Mouse (Mus musculus): ENCODE measurements around the gene Gdf7.

Gdf7 gene

DNA sequence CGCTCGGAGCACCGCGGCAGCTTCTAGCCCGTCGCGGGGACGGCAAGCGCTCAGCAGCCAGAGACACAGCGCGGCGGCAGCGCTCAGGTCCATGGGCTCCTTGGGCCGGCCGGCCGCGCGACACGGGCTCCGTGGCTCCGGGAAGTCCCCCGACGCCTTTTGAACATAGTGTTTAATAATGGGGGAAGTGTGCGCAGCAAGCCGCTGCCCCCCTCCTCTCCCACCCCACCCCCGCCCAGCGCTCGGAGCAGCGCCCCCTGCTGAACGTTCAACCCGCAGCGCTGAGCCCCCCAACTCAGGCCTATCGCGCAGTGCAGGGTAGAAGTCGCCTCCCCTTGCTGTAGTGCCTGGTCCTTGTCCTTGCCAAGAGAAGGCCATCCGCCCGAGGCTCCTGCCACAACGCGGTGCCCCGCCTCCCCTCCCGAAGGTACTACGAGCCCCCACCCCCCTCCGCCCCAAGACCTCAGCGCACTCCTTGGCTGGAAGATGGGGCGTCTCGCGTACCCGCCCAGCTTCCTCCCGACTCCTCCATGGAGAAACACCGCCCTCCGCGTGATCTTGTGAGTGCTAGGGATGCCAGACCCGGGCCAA, at the start of gene Gdf7:
TSS of gene Gdf7 (minus strand) at position 114 of the 591 bp plus-strand sequence.
- DNase-seq (ENCODE audit: low spot score in 2 of 2), result no peak

DNA sequence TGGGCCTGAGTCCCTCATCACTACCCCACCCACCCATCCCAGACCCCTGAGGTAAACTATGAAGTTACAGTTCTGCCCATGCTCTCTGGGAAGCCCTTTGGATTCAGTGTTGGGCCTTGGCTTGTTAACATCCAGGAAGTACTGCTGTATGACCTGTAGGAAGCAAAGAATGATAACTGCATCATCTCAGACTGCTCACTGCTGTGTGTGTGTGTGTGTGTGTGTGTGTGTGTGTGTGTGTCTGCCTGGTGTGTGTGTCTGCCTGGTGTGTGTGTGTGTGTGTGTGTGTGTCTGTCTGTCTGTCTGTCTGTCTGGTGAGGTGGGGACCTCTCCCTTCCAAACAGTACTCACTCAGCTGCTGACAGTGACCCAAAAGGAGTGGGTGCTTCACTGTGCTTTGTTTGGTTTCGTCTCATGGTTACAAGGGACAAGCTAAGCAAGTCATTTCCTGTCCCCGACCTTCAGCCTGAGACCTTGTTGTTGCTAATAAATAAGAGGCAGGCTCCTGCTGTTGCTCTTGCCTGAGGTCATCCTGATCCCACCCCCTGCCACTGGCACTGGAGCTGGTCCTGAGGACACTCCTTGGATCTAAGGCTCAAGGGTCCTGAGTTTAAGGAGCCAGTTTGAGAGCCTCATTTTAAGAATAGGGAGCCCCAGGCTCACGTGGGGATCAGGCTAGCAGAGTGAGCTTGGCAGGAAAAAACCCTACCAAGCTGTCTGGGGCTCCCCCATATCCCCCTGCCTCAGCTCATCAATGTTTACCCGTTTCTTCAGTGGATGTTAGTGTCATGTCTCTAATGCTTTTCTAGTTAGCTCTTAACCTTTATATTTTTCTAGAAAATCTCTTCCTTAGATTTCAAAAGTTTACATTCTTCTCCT, 49.5 kb upstream of the Gdf7 start:
- no peak for DNase-seq (ENCODE audit: low spot score in 2 of 2)

DNA sequence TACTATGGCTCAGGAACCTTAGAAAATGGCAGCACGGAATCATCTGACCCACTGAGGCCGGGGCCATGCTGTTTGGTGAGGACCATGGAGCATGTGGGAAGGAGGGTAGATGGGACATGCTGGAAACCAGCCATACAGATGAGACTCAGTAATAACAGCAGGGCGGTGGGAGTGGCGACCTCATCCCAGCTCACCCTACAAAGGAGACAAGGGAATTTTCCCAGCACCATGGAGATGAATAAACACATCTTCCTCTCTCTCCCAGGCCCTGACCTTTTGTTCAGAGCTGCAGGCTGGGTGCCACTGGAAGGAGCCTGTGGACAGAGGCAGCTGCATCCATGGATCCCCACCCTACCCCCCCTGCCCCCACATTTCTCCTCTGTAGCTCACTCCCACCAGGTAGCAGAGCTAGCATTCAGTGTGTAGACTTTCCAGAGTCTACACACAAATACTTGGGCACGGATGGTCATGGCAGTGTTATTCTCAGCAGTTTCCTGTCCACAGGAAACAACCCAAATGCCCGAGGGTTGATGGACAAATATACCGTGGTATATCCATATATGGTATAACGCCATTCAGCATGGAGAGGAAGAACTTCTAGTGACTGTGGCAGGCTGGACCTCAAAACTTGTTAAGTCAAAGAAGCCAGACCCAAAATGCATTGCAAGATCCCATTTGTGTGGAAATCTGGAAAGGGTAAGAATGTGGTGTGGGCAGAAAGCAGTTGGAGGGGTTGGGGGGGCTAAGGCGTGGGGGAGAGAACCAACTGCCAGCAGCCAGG, 47.2 kb upstream of the Gdf7 start:
- no peak for DNase-seq (ENCODE audit: low spot score in 2 of 2)

DNA sequence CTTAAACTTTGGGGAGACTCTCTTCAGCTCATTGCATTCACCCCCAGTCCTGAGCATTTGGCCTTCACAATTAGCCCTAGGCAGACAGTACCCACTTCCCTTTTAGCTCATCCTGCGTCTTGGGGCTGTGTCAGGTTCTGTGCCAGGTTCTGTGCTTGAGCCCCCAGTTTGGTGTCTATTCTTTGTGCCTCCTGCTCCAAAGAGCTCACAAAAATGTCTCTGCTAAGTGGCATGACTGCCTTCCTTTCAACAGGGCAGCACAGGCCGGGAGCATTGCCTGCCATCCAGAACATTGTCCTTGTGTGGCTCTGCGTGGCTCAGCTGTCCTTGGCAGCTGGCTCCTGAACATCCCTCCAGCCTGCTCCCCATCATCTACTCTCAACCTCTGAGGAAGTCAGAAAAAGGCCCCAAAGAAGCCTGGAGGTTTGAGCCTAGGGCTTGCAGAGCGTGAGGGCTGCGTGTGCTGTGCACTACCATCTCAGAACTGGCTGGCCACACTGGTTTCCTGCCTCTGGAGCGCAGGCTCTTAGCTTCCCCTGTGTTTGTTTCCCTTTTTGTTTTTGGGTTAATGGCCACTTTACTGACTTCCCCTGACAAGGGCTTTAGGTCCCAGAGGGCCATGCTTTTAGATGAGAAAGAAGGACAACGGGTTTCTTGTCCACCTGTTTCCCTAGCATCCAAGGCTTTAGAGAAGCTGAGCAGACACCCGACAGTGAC, 46.1 kb upstream of the Gdf7 start:
- no peak for DNase-seq (ENCODE audit: low spot score in 2 of 2)

DNA sequence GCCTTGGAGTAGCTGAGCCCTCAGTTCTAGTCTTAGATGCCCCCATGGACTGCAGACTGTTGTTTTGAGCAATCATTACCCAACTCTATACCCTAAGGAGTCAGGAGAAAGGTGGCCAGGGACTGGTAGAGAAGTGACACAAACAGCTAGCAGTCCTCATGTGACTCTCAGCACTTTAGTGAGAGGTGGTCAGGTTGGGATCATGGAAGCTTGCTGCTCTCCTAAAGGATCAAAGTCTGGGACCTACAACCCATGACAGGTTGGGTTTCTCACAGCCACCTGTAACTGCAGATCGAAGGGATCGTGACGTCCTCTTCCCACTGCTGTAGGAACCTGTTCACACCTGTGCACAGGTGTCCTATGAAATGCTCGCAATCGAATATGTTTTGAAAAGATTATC, 43.8 kb upstream of the Gdf7 start:
- DNase-seq (ENCODE audit: low spot score in 2 of 2), result no peak

DNA sequence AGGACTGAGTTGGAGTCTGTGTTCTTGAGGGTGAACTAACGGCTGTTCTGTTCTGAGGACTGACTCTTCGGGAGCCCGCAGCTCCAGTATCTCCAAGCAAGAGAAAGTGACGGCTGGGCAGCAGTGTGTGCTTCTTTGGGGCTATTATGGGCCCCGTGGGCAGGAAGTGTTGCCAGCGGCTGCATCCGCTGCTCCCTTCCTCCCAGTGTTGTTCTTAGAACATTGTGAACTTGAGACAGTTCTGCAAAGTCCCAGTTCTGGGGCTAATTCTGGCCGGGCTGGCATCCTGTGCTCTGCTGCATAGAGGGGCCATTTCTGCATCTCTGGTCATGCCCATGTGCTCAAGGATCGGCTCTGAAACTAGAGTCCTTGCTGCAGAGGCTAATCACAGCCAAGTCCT, 43.1 kb upstream of the Gdf7 start:
- peak; percentile 82 to 89 for DNase-seq (ENCODE audit: low spot score in 2 of 2)

DNA sequence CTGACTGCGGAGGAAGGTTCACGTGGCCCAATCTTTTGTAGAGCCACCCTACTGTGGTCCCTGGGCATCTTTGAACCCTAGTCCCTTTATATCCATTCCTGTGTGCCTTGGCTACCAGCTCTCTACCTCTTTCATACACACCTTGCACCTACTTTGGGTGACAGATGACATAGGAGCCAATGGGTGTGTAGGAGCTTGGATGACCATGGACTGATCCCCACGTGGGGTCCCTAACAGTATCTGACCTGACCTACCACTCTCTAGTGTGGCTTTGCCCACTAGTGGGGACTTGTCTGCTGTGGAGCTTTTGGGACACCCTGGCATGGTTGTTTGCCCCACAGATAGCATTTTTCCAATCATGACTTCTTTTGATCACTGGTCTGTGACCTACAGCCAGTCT, 41.6 kb upstream of the Gdf7 start:
- no peak for DNase-seq (ENCODE audit: low spot score in 2 of 2)

DNA sequence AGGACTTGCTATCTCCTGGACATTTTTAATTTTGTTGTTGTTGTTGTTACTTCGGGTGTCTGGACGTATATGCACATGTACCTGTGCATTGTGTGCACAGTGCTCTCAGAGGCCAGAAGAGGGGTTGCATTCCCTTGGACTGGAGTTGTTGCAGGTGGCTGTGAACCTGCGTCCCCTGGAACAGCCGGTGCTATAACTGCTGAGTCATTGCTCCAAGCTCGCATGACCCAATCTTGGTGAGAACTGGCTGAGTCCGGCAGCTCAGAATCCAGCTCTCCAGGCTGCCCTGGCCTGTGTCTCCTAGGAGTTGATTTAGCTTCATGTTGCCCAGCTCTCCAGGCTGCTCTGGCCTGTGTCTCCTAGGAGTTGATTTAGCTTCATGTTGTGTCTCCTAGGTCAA, 39.3 kb upstream of the Gdf7 start:
- no peak for DNase-seq (ENCODE audit: low spot score in 2 of 2)

DNA sequence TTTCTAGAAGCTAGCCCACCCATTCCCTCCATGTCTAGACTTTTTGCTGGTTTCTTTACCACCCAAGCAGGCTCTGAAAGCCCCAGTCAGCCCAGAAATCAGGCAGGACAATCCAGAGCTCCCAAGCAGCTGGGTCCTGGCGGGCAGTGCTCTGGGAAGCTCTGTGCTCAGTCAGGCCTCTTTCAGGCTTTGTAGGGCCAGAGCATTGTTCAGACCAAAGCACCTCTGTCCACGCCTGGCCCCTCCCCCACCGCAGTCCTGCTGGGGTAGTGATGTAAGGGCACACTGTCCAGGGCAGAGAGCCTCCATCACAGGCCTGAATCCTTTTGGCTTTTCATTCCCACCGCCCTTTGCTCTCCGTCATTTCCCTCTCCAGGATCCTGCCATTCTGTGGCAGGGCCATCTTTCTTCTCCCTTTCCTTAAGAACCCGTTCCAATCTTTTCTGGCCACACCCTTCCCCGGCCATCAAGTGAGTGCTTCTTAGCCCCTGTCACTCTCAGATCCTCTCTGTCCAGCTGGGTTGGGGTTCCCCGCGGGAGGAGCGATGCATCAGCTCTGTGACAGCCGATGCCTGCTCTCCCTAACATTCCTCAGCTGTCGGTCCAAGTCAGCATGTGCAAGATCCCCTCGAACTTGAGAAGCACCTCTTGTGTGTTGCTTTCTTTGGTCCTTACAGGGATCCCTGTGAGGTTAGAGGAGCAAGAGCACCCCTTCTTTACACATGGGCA, 38.0 kb upstream of the Gdf7 start:
- DNase-seq (ENCODE audit: low spot score in 2 of 2), result no peak

DNA sequence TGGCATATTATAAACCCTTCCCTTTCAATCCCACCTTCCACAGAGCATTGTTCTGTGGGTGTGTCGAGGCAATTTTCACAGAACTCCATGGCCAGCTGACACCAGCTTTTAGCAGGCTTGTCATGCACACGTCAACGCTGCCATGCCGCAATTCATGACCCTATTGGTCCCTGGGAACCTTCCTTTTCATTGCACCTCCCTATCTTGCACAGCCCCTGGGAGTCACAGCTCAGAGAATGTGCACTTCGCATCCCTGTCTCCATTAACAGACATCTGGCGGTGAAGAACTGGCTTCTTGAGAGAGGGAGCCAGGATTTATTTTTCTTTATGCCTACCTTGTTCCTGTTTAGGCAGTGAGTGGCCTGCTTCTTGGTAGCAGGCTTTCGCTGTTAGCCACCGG, 37.2 kb upstream of the Gdf7 start:
- DNase-seq (ENCODE audit: low spot score in 2 of 2), result no peak

DNA sequence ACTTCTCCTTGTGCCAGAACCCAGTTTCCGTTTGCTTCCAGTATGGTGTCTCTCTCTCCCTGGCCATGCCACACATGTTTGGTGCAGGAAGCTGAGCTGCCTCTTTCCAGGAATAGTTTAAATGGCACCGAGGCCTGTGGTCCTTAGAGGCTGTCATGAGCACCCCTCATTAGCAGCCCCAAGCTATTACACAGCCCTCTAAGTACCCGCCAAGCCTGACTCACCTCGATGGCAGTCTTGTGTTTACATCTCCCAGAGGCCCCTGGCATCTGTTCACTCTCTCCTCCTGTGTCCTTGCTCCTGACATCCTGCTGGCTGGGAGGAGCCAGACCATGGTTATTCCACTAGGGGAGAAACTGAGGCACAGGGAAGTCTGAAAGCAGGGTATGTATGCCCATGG, 36.7 kb upstream of the Gdf7 start:
- no peak for DNase-seq (ENCODE audit: low spot score in 2 of 2)

DNA sequence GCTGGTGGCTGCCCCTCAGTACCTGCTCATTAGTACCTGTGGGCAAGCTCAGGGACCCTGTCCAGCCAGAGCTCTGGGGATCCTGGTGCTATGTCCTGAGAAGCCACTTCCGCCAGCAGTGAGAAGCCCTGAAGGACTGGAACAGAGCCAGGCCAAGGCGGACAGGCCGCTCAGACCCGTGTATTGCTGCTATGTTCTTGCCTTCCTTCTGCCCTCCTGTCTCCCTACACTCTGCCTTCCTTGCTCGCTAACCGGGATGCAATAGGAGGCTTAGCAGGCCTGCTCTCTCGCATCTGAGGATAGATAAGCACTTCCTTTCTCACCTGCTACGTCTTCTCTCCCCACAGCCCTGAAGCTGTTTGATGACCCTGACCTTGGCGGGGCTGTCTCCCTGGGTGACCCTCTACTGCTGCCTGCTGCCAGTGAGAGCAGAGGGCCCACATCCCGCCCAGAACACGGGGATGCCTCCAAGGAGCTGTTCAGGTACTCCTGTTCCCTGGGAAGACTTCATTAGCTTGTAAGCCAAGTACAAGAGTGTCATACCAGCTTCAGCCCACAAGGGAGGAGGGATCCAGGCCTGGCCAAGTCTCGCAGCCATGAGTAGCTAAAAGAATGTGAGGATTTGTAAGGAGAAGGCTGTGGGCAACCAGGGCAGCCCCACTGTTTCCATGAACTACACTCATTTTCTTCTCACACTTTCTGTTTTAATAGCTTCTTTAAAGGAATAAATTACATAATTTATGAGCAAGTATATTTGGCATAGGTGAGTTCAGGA, 35.7 kb upstream of the Gdf7 start:
- no peak for DNase-seq (ENCODE audit: low spot score in 2 of 2)

DNA sequence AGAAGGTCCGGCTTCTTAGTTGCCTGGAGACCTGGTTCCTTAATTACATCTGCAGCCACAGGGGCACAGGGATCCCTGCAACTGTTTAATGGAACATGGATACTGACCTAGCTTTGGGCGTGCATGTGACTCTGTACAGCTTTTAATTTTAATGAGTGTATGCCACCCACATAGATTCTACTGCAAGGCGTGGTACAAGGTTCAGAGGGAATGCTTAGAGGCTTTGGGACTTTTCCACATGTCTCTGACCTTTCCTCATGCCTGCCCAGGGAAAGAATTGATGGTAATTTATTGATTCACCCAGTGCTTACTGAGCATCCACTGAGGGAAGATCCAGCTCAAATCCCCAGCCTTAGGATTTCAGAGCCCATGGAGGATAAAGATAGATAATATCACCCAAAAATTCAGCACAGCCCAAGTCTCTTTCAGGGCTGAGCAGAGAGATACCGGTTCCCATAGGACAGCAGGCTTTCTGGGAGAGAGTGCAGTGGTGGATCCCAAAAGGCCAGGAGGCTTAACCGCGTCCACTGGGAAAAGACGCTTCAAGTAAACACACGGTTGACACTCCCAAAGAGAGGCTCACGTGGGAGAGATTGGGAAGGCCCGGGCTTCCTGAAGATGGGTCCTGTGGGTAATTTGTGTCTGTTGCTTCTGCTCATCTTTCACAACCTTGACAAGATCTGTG, 35.0 kb upstream of the Gdf7 start:
- DNase-seq (ENCODE audit: low spot score in 2 of 2), result no peak

DNA sequence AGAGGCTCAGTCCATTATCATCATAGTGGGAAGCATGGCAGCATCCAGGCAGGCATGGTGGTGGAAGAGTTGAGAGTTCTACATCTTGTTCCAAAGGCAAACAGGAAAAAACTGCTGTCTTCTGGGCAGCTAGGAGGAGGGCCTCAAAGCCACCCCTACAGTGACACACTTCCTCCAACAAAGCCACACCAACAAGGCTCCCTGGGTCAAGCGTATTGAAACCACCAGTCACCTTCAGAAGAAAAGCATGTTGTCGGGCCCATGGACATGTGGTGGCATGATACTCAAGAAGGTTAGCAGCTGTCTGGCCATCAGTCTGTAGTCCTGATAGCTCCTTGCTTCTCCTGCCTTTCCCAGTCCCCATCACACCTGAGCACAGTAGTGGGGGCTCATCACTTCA, 33.7 kb upstream of the Gdf7 start:
- no peak for DNase-seq (ENCODE audit: low spot score in 2 of 2)

DNA sequence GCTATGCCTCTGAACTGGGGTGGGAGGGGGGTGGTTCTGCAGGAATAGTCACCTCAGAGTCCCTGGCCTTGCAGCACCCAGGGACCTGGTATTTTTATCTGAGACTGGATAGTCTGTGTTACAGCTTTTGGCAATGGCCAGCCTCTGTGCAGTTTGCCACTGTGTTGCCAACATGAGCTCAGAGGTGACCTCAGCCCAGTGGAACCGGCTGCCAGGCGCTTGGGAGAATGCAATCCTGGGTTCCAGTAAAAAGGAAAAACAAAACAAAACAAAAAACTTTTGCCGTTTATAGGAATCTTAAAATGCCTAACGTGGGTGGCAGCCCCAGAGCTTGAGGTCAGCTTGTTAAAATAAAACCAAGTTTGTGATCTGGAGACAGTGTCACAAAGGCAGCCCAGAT, 32.5 kb upstream of the Gdf7 start:
- DNase-seq (ENCODE audit: low spot score in 2 of 2), result no peak

DNA sequence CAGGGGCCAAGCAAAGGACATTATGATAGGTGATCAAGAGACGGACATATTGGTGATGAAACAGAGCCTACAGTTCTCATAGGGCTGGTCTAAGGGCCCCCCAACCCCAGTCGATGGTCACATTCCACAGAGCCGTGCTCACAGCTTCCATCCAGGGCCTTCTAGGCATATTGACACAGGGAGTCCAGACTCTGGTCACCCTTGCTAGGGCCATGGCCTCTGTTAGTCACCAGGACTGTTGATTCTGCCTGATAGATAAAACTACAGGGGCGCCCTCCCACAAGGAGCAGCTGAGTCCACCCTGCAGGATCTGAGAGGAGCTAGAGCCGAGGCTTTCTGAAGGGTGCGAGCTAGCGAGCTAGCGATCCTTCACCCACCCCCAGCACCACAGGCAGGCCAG, 31.9 kb upstream of the Gdf7 start:
- DNase-seq (ENCODE audit: low spot score in 2 of 2), result no peak

DNA sequence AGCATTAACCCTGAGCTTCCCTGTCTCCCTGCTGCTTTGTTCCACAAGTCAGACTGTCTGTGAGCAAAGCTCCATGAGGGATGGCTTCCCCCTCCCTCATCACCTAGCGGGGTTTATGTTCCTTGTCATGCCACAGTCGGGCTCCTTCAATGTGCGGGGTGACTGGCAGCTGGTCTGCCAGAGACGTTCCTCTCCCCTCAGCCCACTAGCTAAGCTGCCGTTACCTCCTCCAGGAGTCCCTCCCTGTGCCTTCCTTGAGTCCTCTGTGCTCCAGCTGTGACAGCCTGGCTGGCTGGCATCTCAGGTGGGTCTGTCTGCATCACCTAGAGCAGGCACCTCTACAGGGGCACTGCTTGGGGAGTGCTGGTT, 30.4 kb upstream of the Gdf7 start:
- no peak for DNase-seq (ENCODE audit: low spot score in 2 of 2)

DNA sequence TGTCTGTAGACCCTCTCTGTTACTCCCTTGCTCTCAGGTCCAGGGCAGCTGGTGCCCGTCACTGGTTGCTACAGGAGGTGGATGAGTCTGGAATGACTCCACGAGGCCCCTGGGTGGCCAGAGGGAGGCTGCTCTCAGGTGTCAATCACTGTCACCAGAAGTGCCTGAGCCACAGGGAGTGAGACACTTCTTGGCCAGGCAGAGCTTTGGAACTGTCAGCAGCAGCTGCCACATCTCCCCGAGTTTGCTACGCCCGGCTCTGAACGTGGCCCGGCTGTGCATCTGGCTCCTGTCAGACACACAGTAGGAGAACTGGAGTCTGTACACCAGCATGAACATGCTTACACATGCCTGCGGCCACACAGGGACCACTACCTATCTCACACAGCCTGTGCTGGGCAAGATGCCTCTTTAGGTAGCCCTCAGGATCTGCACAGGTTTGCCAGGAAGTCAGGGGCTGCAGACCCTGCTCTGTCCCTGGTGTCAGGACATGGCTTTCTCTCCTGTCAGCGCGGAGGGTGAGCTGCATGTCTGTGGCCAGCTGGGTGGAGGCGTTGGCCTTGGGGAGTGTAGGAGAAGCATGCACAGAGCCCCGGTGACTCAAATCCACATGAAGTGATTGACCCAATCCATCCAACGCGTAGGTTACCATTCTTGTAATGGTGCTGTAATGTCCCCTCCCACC, 29.9 kb upstream of the Gdf7 start:
- no peak for DNase-seq (ENCODE audit: low spot score in 2 of 2)

DNA sequence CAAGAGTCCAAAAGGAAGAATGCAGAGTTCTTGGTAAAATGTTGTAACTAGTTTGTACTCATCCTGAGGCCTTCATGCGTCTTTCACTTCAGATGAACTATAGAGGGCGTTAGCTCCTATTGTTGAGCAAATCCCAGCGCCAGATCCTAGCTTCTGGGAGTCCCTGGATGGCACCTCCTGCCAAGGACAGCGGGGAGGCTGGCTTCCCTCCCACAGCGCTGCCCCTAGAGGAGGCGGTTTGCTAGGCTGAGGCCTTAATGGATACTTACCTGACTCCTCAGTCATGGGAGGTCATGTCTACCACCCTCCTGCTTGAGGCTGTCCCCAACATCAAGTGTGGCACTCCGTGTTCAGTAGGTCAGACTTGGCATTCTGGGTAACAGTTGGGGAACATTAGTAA, 27.5 kb upstream of the Gdf7 start:
- no peak for DNase-seq (ENCODE audit: low spot score in 2 of 2)

DNA sequence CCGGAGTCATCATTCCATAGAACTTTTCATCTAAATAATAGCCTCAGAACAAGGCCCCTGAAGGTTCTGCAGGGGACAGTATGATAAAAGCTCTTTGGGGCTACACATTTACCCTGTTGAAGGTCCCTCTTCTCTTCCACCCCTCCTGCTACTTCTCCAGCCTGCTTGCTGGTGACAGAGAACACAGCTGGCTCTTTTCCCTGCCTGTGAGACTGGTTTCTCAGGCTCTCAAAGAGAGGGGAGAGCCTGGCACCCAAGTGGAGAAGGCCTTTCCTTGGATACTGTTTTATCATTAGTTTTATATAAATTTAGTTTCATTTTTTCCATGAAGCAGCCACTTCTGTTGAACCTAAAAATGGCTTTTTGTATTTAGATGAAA, 25.9 kb upstream of the Gdf7 start:
- DNase-seq (ENCODE audit: low spot score in 2 of 2), result no peak

Data from right cerebral cortex, postnatal 36 days (tissue).